28 mouse cellular contexts compared by ENCODE assay signal in the genomic region with DNA sequence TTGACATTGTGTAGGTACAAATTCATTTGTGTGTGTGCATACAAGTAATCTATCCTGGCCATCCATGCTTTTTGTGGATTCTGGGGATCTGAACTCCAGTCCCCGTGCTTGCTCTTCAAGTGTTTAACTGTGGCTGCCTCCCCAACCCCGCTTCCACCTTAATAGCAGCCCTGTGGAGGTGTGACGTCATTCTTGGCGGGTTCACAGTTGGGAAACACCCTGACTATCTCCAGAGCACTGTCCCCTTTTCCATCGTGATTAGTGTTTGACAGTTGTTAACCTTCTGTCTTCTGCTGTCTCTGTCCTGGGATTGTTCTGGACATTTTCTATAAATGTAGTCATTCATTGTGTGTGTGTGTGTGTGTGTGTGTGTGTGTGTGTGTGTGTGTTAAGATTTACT. TPM values are rescaled to one million over a fixed set of nuclear protein-coding genes. Genes with fewer than 3 reads are reported as not detected.
DNase-seq lines count a peak whose midpoint lies in the region; ATAC-seq and TF ChIP-seq lines count a peak whose summit lies in the region.
"Had no signal": no experiment of that assay in that cellular context is flagged by ENCODE, and none has a peak within 500 bp of the region (broad histone marks: within the 10 kb centered on the region; RNA-seq: fewer than 3 reads in every experiment).

No protein-coding gene starts in this region.

- no peak overlapping the region for H3K27ac ChIP-seq in liver, embryonic 14.5 days
- no peak overlapping the region for H3K27ac ChIP-seq in midbrain, embryonic 15.5 days
- H3K27ac ChIP-seq: forebrain, embryonic 13.5 days; stomach, embryonic 15.5 days had no signal

- ATAC-seq in granulocyte monocyte progenitor cell, adult 5-6 weeks (replicated peaks; ENCODE audit: poor library complexity, severe bottlenecking) = peak; percentile 36
- ATAC-seq in liver, embryonic 14.5 days (ENCODE audit: insufficient read depth) = peak; percentile 52; the same call in 1 of the 2 replicates
- ATAC-seq in midbrain, embryonic 15.5 days (replicated peaks) = no peak
- ATAC-seq: forebrain, embryonic 13.5 days; hindbrain, embryonic 16.5 days; Patski had no signal

- no peaks in the 10 kb centered on the region; the same call in 1 of the 2 replicates for H3K36me3 ChIP-seq in liver, embryonic 14.5 days (replicated peaks; ENCODE audit: control insufficient read depth, insufficient read depth, low read depth)
- H3K36me3 ChIP-seq in midbrain, embryonic 15.5 days (replicated peaks) = peaks cover 39% of the 10 kb centered on the region

- H3K9me3 ChIP-seq in liver, embryonic 14.5 days (ENCODE audit: control insufficient read depth, low read length) = no peaks in the 10 kb centered on the region
- H3K9me3 ChIP-seq in midbrain, embryonic 15.5 days = no peaks in the 10 kb centered on the region
- H3K9me3 ChIP-seq: forebrain, embryonic 13.5 days; G1E; stomach, embryonic 15.5 days had no signal

- 37% methylated on average over 5 of the region's 5 CpGs for whole genome bisulfite sequencing in liver, embryonic 14.5 days (ENCODE audit: insufficient replicate concordance)
- WGBS in midbrain, embryonic 15.5 days = 87% methylated on average over 5 of the region's 5 CpGs

- TF ChIP-seq EP300 in liver, embryonic 14.5 days (IDR thresholded peaks at IDR 0.05; ENCODE audit: low read depth) = peak; percentile 48

- no peak overlapping the region for H3K9ac ChIP-seq in liver, embryonic 14.5 days (replicated peaks)
- H3K9ac ChIP-seq in midbrain, embryonic 15.5 days = no peak overlapping the region
- H3K9ac ChIP-seq: forebrain, embryonic 13.5 days; lung, embryonic 14.5 days; stomach, embryonic 15.5 days had no signal

- H3K27me3 ChIP-seq in liver, embryonic 14.5 days (ENCODE audit: control insufficient read depth, insufficient read depth, low read length) = no peaks in the 10 kb centered on the region
- no peaks in the 10 kb centered on the region for H3K27me3 ChIP-seq in midbrain, embryonic 15.5 days (replicated peaks)
- H3K27me3 ChIP-seq: forebrain, embryonic 13.5 days; Patski; stomach, embryonic 15.5 days had no signal

- H3K4me1 ChIP-seq in liver, embryonic 14.5 days (replicated peaks; ENCODE audit: control insufficient read depth in 2 of 2, insufficient read depth in 2 of 2, low read length in 1 of 2) = no peaks in the 10 kb centered on the region
- no peaks in the 10 kb centered on the region for H3K4me1 ChIP-seq in midbrain, embryonic 15.5 days
- H3K4me1 ChIP-seq: forebrain, embryonic 13.5 days; stomach, embryonic 15.5 days had no signal

- no peak for TF ChIP-seq CTCF in liver, embryonic 14.5 days (IDR thresholded peaks at IDR 0.05; ENCODE audit: low read depth)

- H3K4me2 ChIP-seq in liver, embryonic 14.5 days (ENCODE audit: low read depth) = no peak overlapping the region
- H3K4me2 ChIP-seq in midbrain, embryonic 15.5 days = no peak overlapping the region
- H3K4me2 ChIP-seq: forebrain, embryonic 13.5 days; lung, embryonic 14.5 days; midbrain, embryonic 11.5 days; stomach, embryonic 15.5 days had no signal

- H3K4me3 ChIP-seq in liver, embryonic 14.5 days (ENCODE audit: insufficient read depth in 1 of 2, low read depth in 2 of 2, low read length in 2 of 2) = no peak overlapping the region
- no peak overlapping the region for H3K4me3 ChIP-seq in midbrain, embryonic 15.5 days
- H3K4me3 ChIP-seq: forebrain, embryonic 13.5 days; myocyte; stomach, embryonic 15.5 days had no signal

- DNase-seq in adrenal gland, postnatal 14 days = peak; percentile 46
- no peak for DNase-seq in adrenal gland, adult 2 months
- DNase-seq in liver, embryonic 14.5 days (ENCODE audit: low read depth in 3 of 3, low spot score in 3 of 3) = peak; percentile 7 to 29 (median 22)
- no peak for DNase-seq in embryo, embryonic 10.5 days (ENCODE audit: low spot score)
- no peak for DNase-seq in ovary, postnatal 10 days (ENCODE audit: low spot score)
- DNase-seq: adrenal gland, postnatal 25 days; cerebellum, adult 2 months; cerebellum, postnatal 14 days; gastrocnemius, postnatal 10 days; heart, postnatal 14 days; kidney, adult 9 months; kidney, postnatal 10 days; layer of hippocampus, postnatal 36 days; left cerebral cortex, postnatal 4 days; lung, embryonic 14.5 days; lung, postnatal 14 days; retina, postnatal 1 day; right cerebral cortex, postnatal 25 days; thymus, postnatal 25 days had no signal

RNA-seq across cellular contexts. Expression of a gene that starts 24.1 kb away (rescaled TPM):
- total RNA-seq in adrenal gland, postnatal 14 days (2021) = 41.7 and 45.3 TPM in 2 replicates
- total RNA-seq in adrenal gland, adult 2 months (2021) = 10 to 100 TPM; 41.1 to 55.2 TPM
- 28.5 and 37.3 TPM in 2 replicates for polyA plus RNA-seq in adrenal gland, adult 2 months (2012; rRNA removed)
- 18.3 and 18.9 TPM in 2 replicates for total RNA-seq in granulocyte monocyte progenitor cell, adult 5-6 weeks (2014; fragmentation: Nextera tagmentation)
- 25.9 and 40.1 TPM in 2 replicates for total RNA-seq in granulocyte monocyte progenitor cell, adult 5-6 weeks (2017)
- polyA plus RNA-seq in liver, embryonic 14.5 days (2012; rRNA removed) = 10.4 and 12.9 TPM in 2 replicates
- 13.5 and 14.4 TPM in 2 replicates for polyA plus RNA-seq in liver, embryonic 14.5 days (2014; fragmentation: Nextera tagmentation; extraction: Ambion mirVana)
- polyA plus RNA-seq in midbrain, embryonic 15.5 days (2015; fragmentation: Nextera tagmentation; extraction: Ambion mirVana) = 111 and 116 TPM in 2 replicates

Comparison
In these comparisons a context has a peak if more than half of its experiments do, and no peak if none do; other contexts are left out.
1. DNase-seq: peak in adrenal gland, postnatal 14 days (single experiment) and liver, embryonic 14.5 days (3 of 3); none in adrenal gland, adult 2 months (single experiment), embryo, embryonic 10.5 days (single experiment) and ovary, postnatal 10 days (single experiment).